Mouse (Mus musculus): ENCODE data around the gene Mesp2. TPM values are rescaled to one million over a fixed set of nuclear protein-coding genes. Genes with fewer than 3 reads are reported as not detected.

Gene Mesp2
- total RNA-seq, 2 experiments from 2014 or later, result 1.6 to 2.0 TPM

DNA sequence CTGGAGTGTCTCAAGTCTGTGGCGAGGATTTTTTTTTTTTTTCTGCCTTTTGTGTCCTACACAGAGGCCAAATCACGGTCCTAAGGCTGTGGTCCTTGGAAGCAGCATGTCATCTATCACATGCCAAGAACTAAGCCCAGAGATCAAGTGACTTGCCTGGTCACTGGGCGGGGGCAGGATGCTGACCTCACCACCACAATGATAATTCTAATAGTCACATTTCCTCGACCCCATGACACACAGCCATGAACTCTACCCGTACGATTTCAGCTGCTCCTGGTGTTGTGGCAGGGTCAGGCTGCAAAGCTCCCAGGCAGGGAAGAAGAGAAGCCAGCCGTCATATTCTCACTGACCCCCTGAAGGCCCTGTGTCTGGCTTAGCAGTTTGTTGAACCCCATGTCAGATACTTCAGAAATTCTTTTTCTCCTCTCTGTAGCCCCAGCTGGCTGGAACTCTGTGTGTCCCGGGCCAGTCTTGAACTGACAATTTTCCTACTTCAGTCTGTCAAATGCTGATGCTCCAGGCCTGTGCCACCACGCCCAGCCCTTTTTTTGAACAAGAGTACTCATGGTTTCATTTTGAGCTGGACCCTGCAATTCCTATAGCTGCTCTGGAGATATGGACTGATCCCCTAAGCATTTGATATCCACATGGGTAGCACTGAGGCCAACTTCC is 48.6 kb downstream of the Mesp2 start:
- DNase-seq (ENCODE audit: low spot score in 2 of 2), result no peak

DNA sequence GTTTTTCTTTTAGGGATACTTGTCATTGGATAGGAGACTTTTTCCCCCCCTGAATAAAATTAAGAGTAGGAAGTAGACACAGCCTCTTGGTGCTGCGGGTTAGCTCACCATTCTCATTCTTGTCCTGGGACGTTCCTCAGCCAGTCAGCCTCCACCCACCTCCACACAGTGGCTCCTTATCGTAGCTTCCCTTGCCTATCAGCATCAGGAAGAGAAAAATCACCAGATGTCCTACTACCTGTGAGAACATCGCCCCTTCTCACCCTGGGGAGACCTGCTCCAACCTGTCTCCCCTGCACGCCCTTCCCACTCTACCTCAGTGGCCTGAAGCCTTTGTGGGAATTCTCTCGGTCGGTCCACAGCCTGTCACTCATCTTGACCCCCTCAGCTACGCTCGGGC is 50.3 kb downstream of the Mesp2 start, which contains the start of gene Anpep:
TSS of gene Anpep (minus strand) at position 249 of the 400 bp plus-strand sequence.
- no peak for DNase-seq (ENCODE audit: low spot score in 2 of 2)

DNA sequence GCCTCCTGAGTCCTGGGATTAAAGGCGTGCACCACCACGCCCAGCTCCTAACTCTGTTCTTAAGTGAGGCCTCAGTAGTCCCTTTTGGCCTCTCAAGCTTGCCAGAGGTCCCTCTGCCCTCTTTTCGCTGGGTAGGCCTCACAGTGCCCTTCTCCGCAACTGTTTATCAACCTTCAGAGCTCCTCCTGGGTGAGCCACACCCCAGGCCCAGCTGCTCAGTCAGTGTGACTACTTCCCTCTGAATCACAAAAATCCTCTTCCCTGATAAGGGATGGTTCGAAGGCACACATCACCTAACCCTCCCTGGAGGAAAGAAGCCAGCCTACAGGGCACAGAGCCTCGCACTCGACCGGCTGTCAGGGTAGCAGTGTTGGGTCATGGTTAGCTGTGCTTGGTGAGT is 51.3 kb downstream of the Mesp2 start:
- DNase-seq (ENCODE audit: low spot score in 2 of 2), result no peak

Other genes with a start within 250 kb of the Mesp2 start
- 1 to 10 TPM; 1.6 to 2.3 TPM for gene Rhcg, start 193.1 kb upstream of the Mesp2 start, total RNA-seq (2021)
- under 1 TPM in 1 of 2 experiments, not detected in 1; 0.12 TPM for gene Ticrr, start 150.5 kb upstream of the Mesp2 start, total RNA-seq (2021)
- gene Kif7, start 95.0 kb upstream of the Mesp2 start, total RNA-seq (2021), result 1 to 10 TPM; 1.1 to 1.6 TPM
- not detected for gene Plin1, start 77.8 kb upstream of the Mesp2 start, total RNA-seq (2021)
- 10 to 100 TPM; 10.9 to 11.9 TPM for gene Pex11a, start 67.6 kb upstream of the Mesp2 start, total RNA-seq (2021)
- gene Wdr93, start 67.6 kb upstream of the Mesp2 start, total RNA-seq (2021), result under 1 TPM in 1 of 2 experiments, not detected in 1; 0.21 TPM
- gene Mesp1, start 16.9 kb upstream of the Mesp2 start, total RNA-seq (2021), result under 1 TPM in 1 of 2 experiments, not detected in 1; 0.28 TPM
- 1 to 10 TPM; 5.3 to 5.5 TPM for gene Anpep, start 50.3 kb downstream of the Mesp2 start, total RNA-seq (2021)
- gene Ap3s2, start 109.9 kb downstream of the Mesp2 start, total RNA-seq (2021), result 10 to 100 TPM; 36.3 to 47.4 TPM
- 10 to 100 TPM; 13.5 TPM for gene Arpin, start 124.6 kb downstream of the Mesp2 start, total RNA-seq (2021)
- gene Zfp710, start 214.1 kb downstream of the Mesp2 start, total RNA-seq (2021), result 10 to 100 TPM; 19.4 to 22.1 TPM

Measured in left cerebral cortex, adult 18-20 months (tissue).